Mouse (Mus musculus) heart, embryonic 15.5 days (tissue): ENCODE results near the gene Nnmt. TPM values are rescaled to one million over a fixed set of nuclear protein-coding genes. Genes with fewer than 3 reads are reported as not detected.

ENCODE experiments used
- ATAC-seq: fragments of 200-750 bp; cut with Nextera tagmentation; replicated peaks from 2 replicates; pipeline ENCODE4 v1.8.0; 2017; ENCODE audit warnings: low read depth, moderate TSS enrichment; ENCODE audit not compliant: insufficient number of reproducible peaks, insufficient read depth, low FRiP score
- H3K27ac ChIP-seq: fragments of 300-500 bp; sonication (generic); 2 replicates; pipeline ENCODE4 v1.5.1; 2015; ENCODE audit warnings: mild to moderate bottlenecking, inconsistent platforms
- H3K27me3 ChIP-seq: fragments of 300-500 bp; sonication (generic); 2 replicates; pipeline ENCODE4 v1.6.1; 2015; ENCODE audit warnings: inconsistent platforms
- H3K36me3 ChIP-seq: fragments of 300-500 bp; sonication (generic); 2 replicates; pipeline ENCODE4 v1.6.1; 2015; ENCODE audit warnings: mild to moderate bottlenecking, inconsistent platforms
- H3K4me1 ChIP-seq: fragments of 300-500 bp; sonication (generic); replicated peaks from 2 replicates; pipeline ENCODE4 v1.6.1; 2015; ENCODE audit warnings: inconsistent platforms
- H3K4me2 ChIP-seq: fragments of 300-500 bp; sonication (generic); 2 replicates; pipeline ENCODE4 v1.6.1; 2015; ENCODE audit warnings: inconsistent platforms, mild to moderate bottlenecking, moderate library complexity
- H3K4me3 ChIP-seq: fragments of 300-500 bp; sonication (generic); 2 replicates; pipeline ENCODE4 v1.5.1; 2015; ENCODE audit warnings: mild to moderate bottlenecking, inconsistent platforms
- H3K9ac ChIP-seq: fragments of 300-500 bp; sonication (generic); 2 replicates; pipeline ENCODE4 v1.6.1; 2015; ENCODE audit warnings: mild to moderate bottlenecking, inconsistent platforms
- H3K9me3 ChIP-seq: fragments of 300-500 bp; sonication (generic); replicated peaks from 2 replicates; pipeline ENCODE4 v1.6.1; 2016; ENCODE audit warnings: inconsistent platforms
- WGBS: fragments of 180-500 bp; shearing (Covaris S2); methylation state at CpG from one replicate; pipeline ENCODE4 v1.1.7; 2015; ENCODE audit warnings: mixed read lengths; 5-methylcytosine and 5-hydroxymethylcytosine counted together
- polyA plus RNA-seq: library from polyadenylated mRNA; unstranded; fragments of >200 nt; fragmentation: Nextera tagmentation; extraction: Ambion mirVana; gene quantifications from 2 replicates; pipeline ENCODE4 v1.2.1, GENCODE M21; 2015

Gene Nnmt
- polyA plus RNA-seq, 1 experiment from 2014 or later: 6.2 TPM

DNA sequence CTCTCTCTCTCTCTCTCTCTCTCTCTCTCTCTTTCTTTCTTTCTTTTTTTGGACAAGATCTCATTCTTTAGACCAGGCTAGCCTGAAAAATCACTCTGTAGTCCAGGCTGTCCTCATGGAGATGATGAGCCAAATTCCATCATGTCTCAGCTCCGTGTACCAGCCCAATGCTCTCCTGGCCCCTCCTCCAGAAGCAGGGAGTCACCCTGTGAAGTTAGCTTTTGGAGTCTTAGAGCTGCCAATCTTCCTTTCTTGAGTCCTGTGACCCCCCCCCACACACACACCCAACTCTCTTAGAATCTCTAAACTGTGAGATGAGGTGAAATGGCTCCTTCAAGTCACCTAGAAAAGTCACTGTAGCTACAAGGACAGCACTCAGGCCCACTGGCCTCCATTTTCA, 727 bp downstream of the Nnmt start:
- H3K4me1 ChIP-seq: no peaks in the 10 kb centered on the region
- ATAC-seq: no peak
- H3K9ac ChIP-seq: no peak overlapping the region
- no peak overlapping the region for H3K4me2 ChIP-seq
- no peaks in the 10 kb centered on the region for H3K9me3 ChIP-seq
- H3K36me3 ChIP-seq: no peaks in the 10 kb centered on the region
- 57% methylated on average over 1 of the region's 1 CpGs for WGBS
- H3K27ac ChIP-seq: no peak overlapping the region
- no peak overlapping the region; the same call in 1 of the 2 replicates for H3K4me3 ChIP-seq
- H3K27me3 ChIP-seq: no peaks in the 10 kb centered on the region

DNA sequence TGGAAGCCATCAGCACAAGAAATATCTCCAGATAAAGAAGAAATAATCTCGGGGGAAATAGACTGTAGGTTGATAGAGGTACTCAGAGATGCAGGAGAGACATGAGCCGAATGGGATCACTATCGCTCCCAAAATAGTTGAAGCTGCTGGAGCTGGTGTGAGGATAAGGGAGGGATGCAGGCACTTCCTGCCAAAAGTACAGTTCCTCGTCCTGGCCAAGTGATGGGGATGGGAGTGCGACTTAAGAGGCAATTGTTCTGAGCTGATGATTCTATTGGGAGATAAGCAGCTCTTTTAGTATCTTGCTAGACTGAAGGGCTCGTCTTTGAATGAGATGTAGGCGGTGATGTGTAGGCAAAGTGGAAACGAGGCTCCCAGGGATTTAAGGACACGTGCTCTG, 4.1 kb downstream of the Nnmt start:
- Histone ChIP-seq H3K4me3 (no peak overlapping the region), H3K27me3 (no peaks in the 10 kb centered on the region), H3K4me2 (no peak overlapping the region), H3K9ac (no peak overlapping the region), H3K9me3 (no peaks in the 10 kb centered on the region), H3K4me1 (no peaks in the 10 kb centered on the region), H3K36me3 (no peaks in the 10 kb centered on the region), H3K27ac (no peak overlapping the region)
- ATAC-seq: no peak
- 51% methylated on average over 9 of the region's 9 CpGs for WGBS

DNA sequence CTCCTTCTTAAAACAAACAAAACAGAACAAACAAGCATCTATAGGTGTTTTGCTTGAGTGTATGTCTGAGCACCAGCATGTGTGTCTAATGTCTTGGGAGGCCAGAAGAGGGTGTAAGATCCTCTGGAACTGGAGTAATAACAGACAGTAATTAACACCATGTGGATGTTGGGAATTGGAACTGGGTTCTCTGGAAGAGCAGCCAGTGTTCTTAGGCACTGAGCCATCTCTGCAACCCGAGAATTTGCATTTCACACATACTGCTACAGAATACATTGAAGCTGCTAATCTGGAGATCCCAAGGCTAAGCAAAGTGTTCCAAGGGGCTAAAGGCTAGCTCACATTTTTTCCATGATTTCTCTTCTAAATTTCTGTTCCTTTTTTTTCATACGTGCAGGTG, 4.9 kb downstream of the Nnmt start:
- no peaks in the 10 kb centered on the region for H3K4me1 ChIP-seq
- no peaks in the 10 kb centered on the region for H3K27me3 ChIP-seq
- no peaks in the 10 kb centered on the region for H3K36me3 ChIP-seq
- no peak for ATAC-seq
- no peak overlapping the region for H3K27ac ChIP-seq
- no peak overlapping the region for H3K4me3 ChIP-seq
- H3K9me3 ChIP-seq: no peaks in the 10 kb centered on the region
- no peak overlapping the region for H3K4me2 ChIP-seq
- WGBS: 40% methylated on average over 2 of the region's 2 CpGs
- no peak overlapping the region for H3K9ac ChIP-seq

DNA sequence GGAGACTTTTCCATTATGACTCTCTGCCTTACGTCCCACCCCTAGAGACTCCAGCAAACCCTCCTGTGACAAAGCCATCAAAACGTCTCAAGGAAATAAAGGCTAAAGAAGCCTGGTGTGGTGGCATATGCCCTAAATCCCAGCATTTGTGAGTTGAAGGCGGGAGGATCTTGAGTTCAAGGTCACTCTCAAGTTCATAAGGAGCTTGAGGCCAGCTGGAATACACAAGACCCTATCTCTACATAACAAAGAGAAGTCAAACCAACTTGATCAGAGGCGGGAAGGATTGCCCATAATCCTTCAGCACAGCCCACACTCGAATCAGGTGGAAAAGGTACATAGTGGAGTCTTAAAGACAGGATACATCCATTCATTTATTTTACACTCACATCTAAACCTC, 7.5 kb downstream of the Nnmt start:
- no peak overlapping the region for H3K4me3 ChIP-seq
- H3K9me3 ChIP-seq: no peaks in the 10 kb centered on the region
- no peak overlapping the region for H3K9ac ChIP-seq
- no peak overlapping the region for H3K27ac ChIP-seq
- no peak for ATAC-seq
- H3K36me3 ChIP-seq: no peaks in the 10 kb centered on the region
- no peaks in the 10 kb centered on the region for H3K27me3 ChIP-seq
- no peaks in the 10 kb centered on the region for H3K4me1 ChIP-seq
- 71% methylated on average over 5 of the region's 5 CpGs for WGBS
- H3K4me2 ChIP-seq: no peak overlapping the region

DNA sequence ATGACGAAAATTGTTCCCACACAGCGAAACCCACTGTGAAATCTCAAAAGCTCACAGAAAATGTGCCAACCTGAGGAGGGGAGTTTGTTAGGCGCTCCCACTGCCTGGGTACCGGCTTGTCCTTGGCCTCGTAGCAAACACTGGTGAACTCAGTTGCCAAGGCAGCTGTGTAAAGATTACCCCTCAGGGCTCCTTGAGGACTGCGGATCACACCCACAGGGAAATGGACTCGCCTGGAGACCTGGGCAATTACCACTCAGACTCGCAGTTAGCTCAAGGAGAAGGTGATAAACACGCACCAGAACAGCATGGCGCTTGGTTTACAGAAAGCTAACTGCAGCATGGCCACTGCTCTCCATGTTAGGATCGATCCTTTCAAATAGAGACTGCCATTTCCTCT, 8.0 kb downstream of the Nnmt start:
- Histone ChIP-seq H3K9ac (no peak overlapping the region), H3K4me2 (no peak overlapping the region), H3K4me3 (no peak overlapping the region), H3K27ac (no peak overlapping the region), H3K4me1 (no peaks in the 10 kb centered on the region), H3K9me3 (no peaks in the 10 kb centered on the region), H3K27me3 (no peaks in the 10 kb centered on the region), H3K36me3 (no peaks in the 10 kb centered on the region)
- WGBS: 63% methylated on average over 11 of the region's 11 CpGs
- no peak for ATAC-seq

DNA sequence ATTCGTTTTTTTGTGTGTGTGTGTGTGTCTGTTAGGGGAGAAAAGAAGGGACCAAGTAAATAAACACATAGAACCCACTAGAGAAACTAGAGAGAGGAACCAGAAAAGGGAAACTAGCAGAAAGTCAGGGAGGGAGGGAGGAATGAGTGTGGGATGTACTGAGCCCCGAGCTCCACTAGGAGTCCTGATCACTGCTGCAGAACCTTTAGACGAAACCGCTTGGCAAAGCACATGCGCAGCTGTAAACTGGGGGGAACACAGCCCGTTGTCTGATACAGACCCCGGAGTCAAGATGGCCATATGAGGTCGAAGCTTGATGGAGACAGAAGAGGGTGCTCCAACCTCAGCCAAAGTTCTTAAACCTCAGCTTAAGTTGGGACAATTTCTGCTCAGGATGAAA, 11.0 kb downstream of the Nnmt start:
- Histone ChIP-seq H3K4me3 (no peak overlapping the region), H3K9ac (no peak overlapping the region), H3K36me3 (no peaks in the 10 kb centered on the region), H3K27me3 (no peaks in the 10 kb centered on the region), H3K27ac (no peak overlapping the region), H3K9me3 (no peaks in the 10 kb centered on the region), H3K4me2 (no peak overlapping the region), H3K4me1 (no peaks in the 10 kb centered on the region)
- WGBS: 57% methylated on average over 8 of the region's 8 CpGs
- ATAC-seq: no peak

- no peak overlapping the region for H3K4me2 ChIP-seq
- ATAC-seq: no peak
- no peaks in the 10 kb centered on the region for H3K27me3 ChIP-seq
- no peaks in the 10 kb centered on the region for H3K36me3 ChIP-seq
- no peak overlapping the region for H3K4me3 ChIP-seq
- H3K9ac ChIP-seq: no peak overlapping the region
- H3K27ac ChIP-seq: no peak overlapping the region
- no peaks in the 10 kb centered on the region for H3K4me1 ChIP-seq
- 75% methylated on average over 4 of the region's 4 CpGs for WGBS
- no peaks in the 10 kb centered on the region for H3K9me3 ChIP-seq
Measured at GRCm38 (mm10) chr9:48590606-48591005, 14.3 kb downstream of the Nnmt start.

GRCm38 (mm10) chr9:48586332-48586731, 18.6 kb downstream of the Nnmt start:
- H3K27me3 ChIP-seq: no peaks in the 10 kb centered on the region
- H3K4me3 ChIP-seq: no peak overlapping the region
- no peaks in the 10 kb centered on the region for H3K36me3 ChIP-seq
- H3K4me1 ChIP-seq: no peaks in the 10 kb centered on the region
- 4% methylated on average over 4 of the region's 4 CpGs for WGBS
- H3K27ac ChIP-seq: no peak overlapping the region
- no peak for ATAC-seq
- no peaks in the 10 kb centered on the region for H3K9me3 ChIP-seq
- H3K9ac ChIP-seq: no peak overlapping the region
- H3K4me2 ChIP-seq: no peak overlapping the region

GRCm38 (mm10) chr9:48580808-48581207, 24.1 kb downstream of the Nnmt start:
- Histone ChIP-seq H3K27me3 (no peaks in the 10 kb centered on the region), H3K4me3 (no peak overlapping the region), H3K9me3 (no peaks in the 10 kb centered on the region), H3K9ac (no peak overlapping the region), H3K4me1 (no peaks in the 10 kb centered on the region), H3K4me2 (no peak overlapping the region), H3K27ac (no peak overlapping the region), H3K36me3 (no peaks in the 10 kb centered on the region)
- ATAC-seq: no peak
- WGBS: 71% methylated on average over 1 of the region's 1 CpGs

DNA sequence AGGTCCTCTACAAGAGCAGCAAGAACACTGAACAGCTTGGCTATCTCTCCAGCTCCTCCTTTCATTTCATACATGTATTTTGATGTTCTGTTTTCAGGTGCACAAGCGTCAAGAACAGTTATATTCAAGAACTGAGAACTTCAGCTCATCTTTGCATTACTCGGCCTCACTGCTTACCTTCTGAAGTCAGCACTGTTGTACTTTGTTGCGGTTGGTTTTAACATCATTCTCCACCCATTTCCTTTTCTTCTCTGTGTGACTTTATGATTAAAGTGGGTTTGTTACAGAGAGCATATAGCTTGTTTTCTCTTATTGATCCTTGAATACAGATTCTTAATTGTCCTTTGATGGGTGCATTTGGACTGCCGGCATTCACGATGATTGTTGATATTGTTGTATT, 42.6 kb downstream of the Nnmt start:
- Histone ChIP-seq H3K9ac (no peak overlapping the region), H3K27ac (no peak overlapping the region), H3K4me1 (no peaks in the 10 kb centered on the region), H3K4me2 (no peak overlapping the region), H3K27me3 (no peaks in the 10 kb centered on the region), H3K9me3 (no peaks in the 10 kb centered on the region), H3K36me3 (no peaks in the 10 kb centered on the region), H3K4me3 (no peak overlapping the region)
- ATAC-seq: no peak
- 79% methylated on average over 5 of the region's 5 CpGs for WGBS

DNA sequence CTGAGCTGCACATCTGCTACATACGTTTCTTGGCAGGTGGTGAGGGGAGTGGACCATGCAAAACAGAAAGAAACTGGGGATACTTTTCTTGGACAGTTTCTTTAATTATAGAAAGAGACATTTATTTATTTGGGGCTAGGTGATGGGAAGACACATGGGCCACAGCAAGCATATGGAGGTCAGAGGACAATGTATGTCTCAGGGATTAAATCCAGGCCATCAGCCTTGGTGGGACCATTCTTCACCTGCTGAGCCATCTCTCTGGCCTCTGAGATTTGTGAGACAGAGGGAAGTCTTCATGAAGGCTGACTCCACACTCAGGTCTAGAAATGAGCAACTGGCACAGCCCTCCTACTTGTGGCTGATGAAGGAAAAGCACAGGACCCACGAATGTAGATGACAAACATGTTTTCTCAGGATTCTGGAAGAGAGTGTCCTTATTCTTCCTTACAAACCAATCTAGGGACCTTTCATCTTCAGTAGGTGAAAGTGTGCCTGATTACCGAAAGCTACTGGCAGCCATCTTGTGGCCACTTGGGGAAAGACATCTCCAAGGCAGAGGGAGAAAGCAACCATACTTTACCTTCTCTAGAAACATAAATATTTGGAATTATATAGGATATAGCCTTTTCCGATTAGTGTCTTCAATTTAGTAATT, 45.3 kb downstream of the Nnmt start:
- Histone ChIP-seq H3K27me3 (no peaks in the 10 kb centered on the region), H3K27ac (no peak overlapping the region), H3K4me3 (no peak overlapping the region), H3K4me1 (no peaks in the 10 kb centered on the region), H3K4me2 (no peak overlapping the region), H3K9me3 (no peaks in the 10 kb centered on the region), H3K9ac (no peak overlapping the region), H3K36me3 (no peaks in the 10 kb centered on the region)
- ATAC-seq: no peak
- 15% methylated on average over 4 of the region's 4 CpGs for WGBS

DNA sequence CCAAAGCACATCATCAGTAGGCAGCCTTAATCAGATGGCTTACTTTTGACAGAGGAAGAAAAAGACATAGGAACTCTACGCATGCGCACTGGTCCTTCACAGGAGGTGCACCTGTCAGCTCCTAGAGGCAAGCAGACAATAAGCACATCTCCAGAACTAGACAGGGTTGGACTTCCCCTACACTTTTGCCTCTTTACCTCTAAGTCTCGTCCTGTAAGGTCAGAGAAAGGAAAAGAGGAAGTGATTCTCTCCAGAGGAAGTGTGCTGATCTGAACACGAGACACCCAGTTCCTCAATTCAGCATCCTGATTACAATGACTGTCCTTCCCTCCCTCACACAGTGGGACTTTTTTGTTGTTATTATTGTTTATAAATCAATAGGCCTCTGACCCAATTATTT, 46.3 kb downstream of the Nnmt start:
- Histone ChIP-seq H3K4me2 (no peak overlapping the region), H3K4me3 (no peak overlapping the region), H3K4me1 (no peaks in the 10 kb centered on the region), H3K36me3 (no peaks in the 10 kb centered on the region), H3K9ac (no peak overlapping the region), H3K9me3 (no peaks in the 10 kb centered on the region), H3K27ac (no peak overlapping the region), H3K27me3 (no peaks in the 10 kb centered on the region)
- WGBS: 66% methylated on average over 4 of the region's 4 CpGs
- ATAC-seq: no peak
